Mouse (Mus musculus): ENCODE measurements around the gene Gm11027.
"Not testable (repeated sequence)": the region's sequence is repeated elsewhere in the genome, so short reads cannot be mapped to it uniquely, and the experiment has no call there.

Gm11027 gene

GRCm38 (mm10) chr12:116275086-116275485 lies at the start of gene Gm11027:
Gene Gm11027, plus strand, starts transcription at chr12:116275386.
- DNase-seq (ENCODE audit: low read depth, low spot score), result not testable (repeated sequence)

GRCm38 (mm10) chr12:116226289-116227057 lies 48.7 kb upstream of the Gm11027 start:
- no peak for DNase-seq (ENCODE audit: low read depth, low spot score)

- DNase-seq (ENCODE audit: low read depth, low spot score), result no peak
Measured at GRCm38 (mm10) chr12:116229451-116229850, 45.7 kb upstream of the Gm11027 start.

GRCm38 (mm10) chr12:116231612-116232011 lies 43.6 kb upstream of the Gm11027 start:
- DNase-seq (ENCODE audit: low read depth, low spot score), result no peak

- DNase-seq (ENCODE audit: low read depth, low spot score), result no peak
Measured at GRCm38 (mm10) chr12:116232061-116232460, 43.1 kb upstream of the Gm11027 start.

- no peak for DNase-seq (ENCODE audit: low read depth, low spot score)
Measured at GRCm38 (mm10) chr12:116235356-116235755, 39.8 kb upstream of the Gm11027 start.

GRCm38 (mm10) chr12:116236658-116237057 lies 38.5 kb upstream of the Gm11027 start:
- DNase-seq (ENCODE audit: low read depth, low spot score), result no peak

- no peak for DNase-seq (ENCODE audit: low read depth, low spot score)
Measured at GRCm38 (mm10) chr12:116238370-116238769, 36.8 kb upstream of the Gm11027 start.

- DNase-seq (ENCODE audit: low read depth, low spot score), result no peak
Measured at GRCm38 (mm10) chr12:116238803-116239202, 36.4 kb upstream of the Gm11027 start.

- no peak for DNase-seq (ENCODE audit: low read depth, low spot score)
Measured at GRCm38 (mm10) chr12:116244601-116245000, 30.6 kb upstream of the Gm11027 start.

- no peak for DNase-seq (ENCODE audit: low read depth, low spot score)
Measured at GRCm38 (mm10) chr12:116254652-116255051, 20.5 kb upstream of the Gm11027 start.

GRCm38 (mm10) chr12:116255636-116256035 lies 19.6 kb upstream of the Gm11027 start:
- no peak for DNase-seq (ENCODE audit: low read depth, low spot score)

- no peak for DNase-seq (ENCODE audit: low read depth, low spot score)
Measured at GRCm38 (mm10) chr12:116258321-116258720, 16.9 kb upstream of the Gm11027 start.

- DNase-seq (ENCODE audit: low read depth, low spot score), result peak; percentile 74
Measured at GRCm38 (mm10) chr12:116262555-116263341, 12.4 kb upstream of the Gm11027 start, which contains the start of gene Wdr60. Gene Wdr60, minus strand, starts transcription at chr12:116263022.

- DNase-seq (ENCODE audit: low read depth, low spot score), result no peak
Measured at GRCm38 (mm10) chr12:116264756-116265155, 10.4 kb upstream of the Gm11027 start.

- DNase-seq (ENCODE audit: low read depth, low spot score), result no peak
Measured at GRCm38 (mm10) chr12:116265275-116265674, 9.9 kb upstream of the Gm11027 start.

- DNase-seq (ENCODE audit: low read depth, low spot score), result no peak
Measured at GRCm38 (mm10) chr12:116269450-116269849, 5.7 kb upstream of the Gm11027 start.

- DNase-seq (ENCODE audit: low read depth, low spot score), result no peak
Measured at GRCm38 (mm10) chr12:116270538-116270937, 4.6 kb upstream of the Gm11027 start.

- DNase-seq (ENCODE audit: low read depth, low spot score), result no peak
Measured at GRCm38 (mm10) chr12:116271071-116271470, 4.1 kb upstream of the Gm11027 start.

- DNase-seq (ENCODE audit: low read depth, low spot score), result no peak
Measured at GRCm38 (mm10) chr12:116273733-116274132, 1.5 kb upstream of the Gm11027 start.

- no peak for DNase-seq (ENCODE audit: low read depth, low spot score)
Measured at GRCm38 (mm10) chr12:116275631-116276030, 445 bp downstream of the Gm11027 start.

GRCm38 (mm10) chr12:116276961-116277360 lies 1.8 kb downstream of the Gm11027 start:
- DNase-seq (ENCODE audit: low read depth, low spot score), result no peak

- no peak for DNase-seq (ENCODE audit: low read depth, low spot score)
Measured at GRCm38 (mm10) chr12:116278541-116278940, 3.4 kb downstream of the Gm11027 start.

Measured in brain, embryonic 18.5 days (tissue).